Mouse (Mus musculus) hindbrain, embryonic 13.5 days (tissue): ENCODE data around the gene Slc1a5. TPM values are rescaled to one million over a fixed set of nuclear protein-coding genes. Genes with fewer than 3 reads are reported as not detected.

Source experiments
- ATAC-seq: fragments of 200-750 bp; cut with Nextera tagmentation; 2 replicates; pipeline ENCODE4 v1.8.0; 2017; ENCODE audit warnings: moderate TSS enrichment; ENCODE audit not compliant: low FRiP score
- H3K27ac ChIP-seq: fragments of 300-500 bp; sonication (generic); 2 replicates; pipeline ENCODE4 v1.5.1; 2015; ENCODE audit warnings: inconsistent platforms, mild to moderate bottlenecking, moderate library complexity
- H3K27me3 ChIP-seq: fragments of 300-500 bp; sonication (generic); 2 replicates; pipeline ENCODE4 v1.6.1; 2015; ENCODE audit warnings: mild to moderate bottlenecking, inconsistent platforms
- H3K36me3 ChIP-seq: fragments of 300-500 bp; sonication (generic); 2 replicates; pipeline ENCODE4 v1.6.1; 2015; ENCODE audit warnings: mild to moderate bottlenecking, inconsistent platforms
- H3K4me1 ChIP-seq: fragments of 300-500 bp; sonication (generic); replicated peaks from 2 replicates; pipeline ENCODE4 v1.6.1; 2015; ENCODE audit warnings: inconsistent platforms
- H3K4me2 ChIP-seq: fragments of 300-500 bp; sonication (generic); 2 replicates; pipeline ENCODE4 v1.6.1; 2015; ENCODE audit warnings: inconsistent platforms, mild to moderate bottlenecking, moderate library complexity
- H3K4me3 ChIP-seq: fragments of 300-500 bp; sonication (generic); 2 replicates; pipeline ENCODE4 v1.5.1; 2015; ENCODE audit warnings: mild to moderate bottlenecking, inconsistent platforms
- H3K9ac ChIP-seq: fragments of 300-500 bp; sonication (generic); 2 replicates; pipeline ENCODE4 v1.6.1; 2015; ENCODE audit warnings: mild to moderate bottlenecking, inconsistent platforms
- H3K9me3 ChIP-seq: fragments of 300-500 bp; sonication (generic); 2 replicates; pipeline ENCODE4 v1.6.1; 2016; ENCODE audit warnings: inconsistent platforms
- WGBS: fragments of 180-500 bp; shearing (Covaris S2); methylation state at CpG from one replicate; pipeline ENCODE4 v1.1.7; 2015; 5-methylcytosine and 5-hydroxymethylcytosine counted together
- polyA plus RNA-seq: library from polyadenylated mRNA; unstranded; fragments of >200 nt; fragmentation: Nextera tagmentation; extraction: Ambion mirVana; gene quantifications from 2 replicates; pipeline ENCODE4 v1.2.1, GENCODE M21; 2015

Slc1a5 gene
- polyA plus RNA-seq, 1 experiment from 2014 or later: 8.7 TPM

- no peak overlapping the region for H3K4me2 ChIP-seq
- ATAC-seq: no peak
- 0 out of 2 replicates have a peak, but pooled peaks cover 3% of the 10 kb centered on the region for H3K27me3 ChIP-seq
- no peak overlapping the region for H3K9ac ChIP-seq
- H3K4me1 ChIP-seq: 0 out of 2 replicates have a peak, but pooled peaks cover 3% of the 10 kb centered on the region
- H3K4me3 ChIP-seq: no peak overlapping the region
- H3K36me3 ChIP-seq: no peaks in the 10 kb centered on the region
- H3K27ac ChIP-seq: no peak overlapping the region
- WGBS: 30% methylated on average over 8 of the region's 8 CpGs
- no peaks in the 10 kb centered on the region for H3K9me3 ChIP-seq
Measured at GRCm38 (mm10) chr7:16760292-16760691, 20.8 kb upstream of the Slc1a5 start.

GRCm38 (mm10) chr7:16761005-16761481 is 20.1 kb upstream of the Slc1a5 start:
- no peaks in the 10 kb centered on the region for H3K36me3 ChIP-seq
- 0 out of 2 replicates have a peak, but pooled peaks cover 3% of the 10 kb centered on the region for H3K27me3 ChIP-seq
- H3K4me1 ChIP-seq: 0 out of 2 replicates have a peak, but pooled peaks cover 3% of the 10 kb centered on the region
- no peak overlapping the region for H3K27ac ChIP-seq
- ATAC-seq: no peak
- H3K4me3 ChIP-seq: no peak overlapping the region
- H3K4me2 ChIP-seq: no peak overlapping the region
- no peak overlapping the region for H3K9ac ChIP-seq
- 59% methylated on average over 10 of the region's 10 CpGs for WGBS
- no peaks in the 10 kb centered on the region for H3K9me3 ChIP-seq

GRCm38 (mm10) chr7:16761630-16762029 is 19.5 kb upstream of the Slc1a5 start:
- Histone ChIP-seq H3K4me3 (no peak overlapping the region), H3K4me1 (0 out of 2 replicates have a peak, but pooled peaks cover 3% of the 10 kb centered on the region), H3K4me2 (no peak overlapping the region), H3K9me3 (no peaks in the 10 kb centered on the region), H3K27ac (no peak overlapping the region), H3K9ac (no peak overlapping the region), H3K27me3 (0 out of 2 replicates have a peak, but pooled peaks cover 3% of the 10 kb centered on the region), H3K36me3 (no peaks in the 10 kb centered on the region)
- ATAC-seq: no peak
- 49% methylated on average over 5 of the region's 5 CpGs for WGBS

GRCm38 (mm10) chr7:16763463-16764218 is 17.5 kb upstream of the Slc1a5 start:
- H3K27me3 ChIP-seq: 0 out of 2 replicates have a peak, but pooled peaks cover 3% of the 10 kb centered on the region
- no peak overlapping the region for H3K27ac ChIP-seq
- no peak overlapping the region for H3K4me2 ChIP-seq
- ATAC-seq: no peak
- H3K4me1 ChIP-seq: 0 out of 2 replicates have a peak, but pooled peaks cover 3% of the 10 kb centered on the region
- H3K9me3 ChIP-seq: no peaks in the 10 kb centered on the region
- no peak overlapping the region for H3K9ac ChIP-seq
- no peak overlapping the region for H3K4me3 ChIP-seq
- WGBS: 92% methylated on average over 7 of the region's 7 CpGs
- H3K36me3 ChIP-seq: no peaks in the 10 kb centered on the region

GRCm38 (mm10) chr7:16766443-16766842 is 14.7 kb upstream of the Slc1a5 start:
- H3K36me3 ChIP-seq: no peaks in the 10 kb centered on the region
- no peak overlapping the region for H3K4me3 ChIP-seq
- H3K9me3 ChIP-seq: no peaks in the 10 kb centered on the region
- no peak overlapping the region for H3K9ac ChIP-seq
- no peak for ATAC-seq
- H3K4me2 ChIP-seq: no peak overlapping the region
- H3K4me1 ChIP-seq: 0 out of 2 replicates have a peak, but pooled peaks cover 3% of the 10 kb centered on the region
- WGBS: 17% methylated on average over 2 of the region's 2 CpGs
- 0 out of 2 replicates have a peak, but pooled peaks cover 3% of the 10 kb centered on the region for H3K27me3 ChIP-seq
- no peak overlapping the region for H3K27ac ChIP-seq

GRCm38 (mm10) chr7:16775888-16776287 is 5.3 kb upstream of the Slc1a5 start:
- 62% methylated on average over 5 of the region's 5 CpGs for WGBS
- Histone ChIP-seq H3K36me3 (no peaks in the 10 kb centered on the region), H3K27me3 (no peaks in the 10 kb centered on the region), H3K27ac (no peak overlapping the region), H3K4me2 (no peak overlapping the region), H3K4me3 (no peak overlapping the region), H3K9ac (no peak overlapping the region), H3K9me3 (0 out of 2 replicates have a peak, but pooled peaks cover 5% of the 10 kb centered on the region), H3K4me1 (peaks cover 3% of the 10 kb centered on the region; the same call in 1 of the 2 replicates)
- ATAC-seq: no peak

GRCm38 (mm10) chr7:16780076-16780475 is 1.1 kb upstream of the Slc1a5 start:
- H3K9ac ChIP-seq: no peak overlapping the region
- peaks cover 24% of the 10 kb centered on the region for H3K27me3 ChIP-seq
- no peak overlapping the region for H3K27ac ChIP-seq
- WGBS: 73% methylated on average over 5 of the region's 5 CpGs
- no peak overlapping the region for H3K4me3 ChIP-seq
- no peak overlapping the region for H3K4me2 ChIP-seq
- H3K9me3 ChIP-seq: no peaks in the 10 kb centered on the region
- no peaks in the 10 kb centered on the region for H3K36me3 ChIP-seq
- H3K4me1 ChIP-seq: peaks cover 40% of the 10 kb centered on the region
- no peak for ATAC-seq

GRCm38 (mm10) chr7:16781555-16781815 is 345 bp downstream of the Slc1a5 start:
- under 1% methylated on average over 10 of the region's 10 CpGs for whole genome bisulfite sequencing
- peak overlapping the region; percentile 55 for H3K4me3 ChIP-seq
- H3K9ac ChIP-seq: peak overlapping the region; percentile 75
- no peaks in the 10 kb centered on the region for H3K9me3 ChIP-seq
- peaks cover 40% of the 10 kb centered on the region for H3K4me1 ChIP-seq
- H3K4me2 ChIP-seq: peak overlapping the region; percentile 99
- peaks cover 24% of the 10 kb centered on the region for H3K27me3 ChIP-seq
- no peak overlapping the region for H3K27ac ChIP-seq
- peak; percentile 7 for ATAC-seq
- no peaks in the 10 kb centered on the region for H3K36me3 ChIP-seq

GRCm38 (mm10) chr7:16781816-16782554 is 845 bp downstream of the Slc1a5 start:
- H3K4me2 ChIP-seq: peak overlapping the region; percentile 99
- WGBS: under 1% methylated on average over 60 of the region's 60 CpGs
- H3K4me1 ChIP-seq: peaks cover 40% of the 10 kb centered on the region
- H3K27me3 ChIP-seq: peaks cover 24% of the 10 kb centered on the region
- H3K9me3 ChIP-seq: no peaks in the 10 kb centered on the region
- no peak overlapping the region for H3K27ac ChIP-seq
- H3K4me3 ChIP-seq: peak overlapping the region; percentile 55
- no peaks in the 10 kb centered on the region for H3K36me3 ChIP-seq
- H3K9ac ChIP-seq: peak overlapping the region; percentile 75
- ATAC-seq: peak; percentile 29

- Histone ChIP-seq H3K27ac (no peak overlapping the region), H3K27me3 (peaks cover 24% of the 10 kb centered on the region), H3K9ac (peak overlapping the region; percentile 75)
Measured at GRCm38 (mm10) chr7:16782555-16783125, 1.5 kb downstream of the Slc1a5 start.

GRCm38 (mm10) chr7:16783224-16783688 is 2.1 kb downstream of the Slc1a5 start:
- ATAC-seq: no peak
- peak overlapping the region; percentile 53; the same call in 1 of the 2 replicates for H3K9ac ChIP-seq
- H3K4me3 ChIP-seq: peak overlapping the region; percentile 55
- H3K36me3 ChIP-seq: no peaks in the 10 kb centered on the region
- peaks cover 40% of the 10 kb centered on the region for H3K4me1 ChIP-seq
- no peaks in the 10 kb centered on the region for H3K9me3 ChIP-seq
- H3K27me3 ChIP-seq: peaks cover 24% of the 10 kb centered on the region
- peak overlapping the region; percentile 99 for H3K4me2 ChIP-seq
- H3K27ac ChIP-seq: no peak overlapping the region
- WGBS: 30% methylated on average over 10 of the region's 10 CpGs

More at GRCm38 (mm10) chr7:16782555-16783125, 1.5 kb downstream of the Slc1a5 start:
- no peaks in the 10 kb centered on the region for H3K36me3 ChIP-seq
- no peaks in the 10 kb centered on the region for H3K9me3 ChIP-seq
- H3K4me2 ChIP-seq: peak overlapping the region; percentile 99
- peak overlapping the region; percentile 55 for H3K4me3 ChIP-seq
- H3K4me1 ChIP-seq: peaks cover 40% of the 10 kb centered on the region
- no peak for ATAC-seq
- 4% methylated on average over 11 of the region's 11 CpGs for WGBS
